Mouse (Mus musculus) adrenal gland, adult 8-10 months (tissue): ENCODE measurements around the gene Smg9. TPM values are rescaled to one million over a fixed set of nuclear protein-coding genes. Genes with fewer than 3 reads are reported as not detected.

ENCODE experiments used
- DNase-seq: peaks from one replicate; pipeline ENCODE4 v3.0.0; 2022
- total RNA-seq, 4 experiments: library from RNA; stranded (reverse); gene quantifications; 2 replicates each; pipeline ENCODE4 v1.2.4; 2022

The Smg9 gene
- total RNA-seq, 4 experiments from 2014 or later: 20.2 to 39.0 (median 25.9) TPM

GRCm38 (mm10) chr7:24446697-24447340 lies 47.4 kb downstream of the Smg9 start:
- no peak for DNase-seq

GRCm38 (mm10) chr7:24448782-24449517 lies 49.5 kb downstream of the Smg9 start:
- peak; percentile 53 for DNase-seq

DNA sequence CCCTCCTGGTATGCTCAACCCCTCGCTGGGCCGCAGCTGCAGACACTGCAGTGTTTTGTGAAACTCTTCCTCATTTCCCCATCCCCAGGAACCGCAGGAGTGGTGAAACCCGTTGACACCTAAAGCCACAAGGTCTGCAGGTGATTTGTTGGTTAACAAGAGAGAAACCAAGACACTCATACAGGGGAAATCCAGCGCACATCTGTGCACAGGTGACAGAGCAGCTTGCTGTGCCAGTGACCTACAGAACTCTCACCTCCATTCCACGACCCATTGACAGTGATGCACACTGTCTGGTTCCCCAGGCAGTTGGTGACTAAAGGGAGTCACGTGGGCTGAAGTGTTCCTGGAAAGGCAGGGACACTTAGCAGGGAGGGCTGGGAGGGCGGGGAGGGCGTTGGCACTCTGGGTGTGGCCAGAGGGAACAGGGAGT lies 51.2 kb downstream of the Smg9 start:
- DNase-seq: no peak

DNA sequence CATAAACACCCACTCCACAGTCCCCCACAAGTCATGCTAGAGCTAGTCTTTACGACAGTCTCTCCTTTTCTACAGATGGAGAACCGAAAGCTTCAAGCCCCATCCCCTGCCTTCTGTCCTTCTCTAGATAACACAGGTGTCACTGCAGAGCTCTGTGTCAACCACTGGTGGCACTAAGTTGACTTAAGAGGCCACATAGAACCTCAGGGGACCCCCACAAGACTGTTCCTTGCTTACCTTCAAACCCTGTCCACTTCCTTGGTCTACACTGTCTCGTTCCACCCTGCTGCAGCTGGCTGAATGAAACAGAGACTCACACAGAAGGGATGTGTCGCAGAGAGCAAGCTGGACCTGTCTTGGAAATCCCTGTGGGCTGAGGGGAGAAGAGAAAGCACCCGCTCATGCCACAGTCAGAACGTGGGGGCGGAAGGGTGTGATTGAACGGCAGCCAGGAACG lies 52.5 kb downstream of the Smg9 start, which contains the start of gene Irgc1:
Gene Irgc1, minus strand, starts transcription at position 443 of the 457 bp plus-strand sequence.
- no peak for DNase-seq

DNA sequence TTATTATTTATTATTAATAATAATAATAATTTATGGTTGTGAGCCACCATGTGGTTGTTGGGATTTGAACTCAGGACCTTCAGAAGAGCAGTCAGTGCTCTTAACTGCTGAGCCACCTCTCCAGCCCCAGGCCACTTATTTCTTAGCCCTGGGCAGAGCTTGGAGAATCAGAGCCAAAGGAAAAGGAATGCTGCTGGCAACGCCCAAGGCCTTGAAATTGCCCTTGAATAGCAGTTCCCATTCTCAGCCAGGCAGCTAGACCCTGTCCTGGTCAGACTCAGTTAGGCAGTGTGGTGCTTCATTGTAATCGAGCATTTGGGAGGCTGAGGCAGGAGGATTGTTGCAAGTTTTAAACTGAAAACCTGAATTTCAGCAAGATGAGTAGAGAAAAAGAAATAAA lies 54.8 kb downstream of the Smg9 start:
- DNase-seq: no peak

- peak; percentile 21 for DNase-seq
Observed at GRCm38 (mm10) chr7:24455726-24456125, 56.3 kb downstream of the Smg9 start.

- DNase-seq: no peak
Observed at GRCm38 (mm10) chr7:24457726-24458370, 58.4 kb downstream of the Smg9 start.

DNA sequence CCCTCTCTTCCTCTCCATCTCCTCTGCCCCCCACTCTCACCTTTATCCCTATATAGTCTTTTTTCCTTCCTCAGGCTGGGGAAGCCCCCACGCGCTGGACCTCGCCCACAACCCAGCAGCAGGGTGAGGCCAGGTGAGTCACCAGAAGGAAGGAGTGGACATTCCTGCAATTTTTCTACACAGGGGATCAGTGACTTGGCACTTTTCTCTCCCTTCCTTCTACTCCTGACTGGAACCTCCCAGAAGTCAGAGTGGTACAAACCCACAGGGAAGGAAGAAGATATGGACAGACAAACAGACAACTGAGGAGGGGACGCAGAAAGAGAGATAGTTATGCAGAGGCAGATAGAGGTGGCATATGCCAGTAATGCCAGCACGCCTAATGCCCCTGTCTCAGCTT lies 60.0 kb downstream of the Smg9 start:
- no peak for DNase-seq

GRCm38 (mm10) chr7:24459843-24460242 lies 60.4 kb downstream of the Smg9 start:
- no peak for DNase-seq

- peak; percentile 75 for DNase-seq
Observed at GRCm38 (mm10) chr7:24461376-24462051, 62.1 kb downstream of the Smg9 start.

DNA sequence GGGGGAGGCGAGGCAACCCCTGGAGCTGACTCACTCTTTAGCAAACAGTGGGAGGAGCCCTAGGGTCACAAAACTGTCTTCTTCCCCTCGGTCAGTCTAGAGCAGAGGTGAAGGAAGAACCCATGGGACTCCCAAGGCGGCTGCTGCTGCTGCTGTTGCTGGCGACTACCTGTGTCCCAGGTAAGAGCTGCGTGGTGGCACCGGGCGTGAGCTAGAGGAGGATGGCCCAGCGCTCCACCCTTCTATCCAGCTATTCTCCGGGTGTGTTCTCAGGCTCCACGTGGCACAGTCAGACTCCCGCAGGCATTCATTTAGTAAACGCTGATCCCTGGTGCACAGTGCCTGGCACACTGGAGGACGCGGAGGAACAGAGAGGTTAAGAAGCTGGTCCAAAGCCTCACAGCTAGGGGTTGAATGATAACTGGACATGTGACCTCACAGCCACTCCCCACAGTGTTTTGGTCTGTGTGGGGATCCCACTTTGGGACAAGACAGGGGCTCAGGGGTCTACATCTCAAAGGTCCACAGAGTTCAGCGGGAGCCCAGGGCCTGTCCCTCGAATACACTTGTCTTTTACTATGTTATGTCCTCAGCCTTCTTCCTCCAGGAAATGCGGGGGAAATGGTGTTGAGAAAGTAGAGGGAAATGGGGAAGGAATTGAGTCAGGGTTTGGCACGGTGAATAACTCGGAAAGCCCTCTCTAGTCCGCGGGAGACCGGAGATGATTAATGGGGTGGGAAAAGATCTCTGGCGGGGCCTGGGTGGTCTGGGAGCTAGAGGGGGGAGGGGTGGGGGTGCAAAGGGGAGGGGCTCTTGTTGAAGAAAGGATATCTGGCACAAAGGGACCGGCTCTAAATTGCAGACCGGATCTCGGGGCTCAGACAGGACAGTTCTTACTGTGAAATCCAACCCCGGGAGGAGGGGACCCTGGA lies 63.2 kb downstream of the Smg9 start, which contains the start of gene Plaur:
Gene Plaur, plus strand, starts transcription at position 97 of the 932 bp plus-strand sequence.
- DNase-seq: peak; percentile 34

- no peak for DNase-seq
Observed at GRCm38 (mm10) chr7:24466835-24467234, 67.4 kb downstream of the Smg9 start.

GRCm38 (mm10) chr7:24467886-24468285 lies 68.5 kb downstream of the Smg9 start:
- DNase-seq: no peak

- DNase-seq: no peak
Observed at GRCm38 (mm10) chr7:24469126-24469525, 69.7 kb downstream of the Smg9 start.

DNA sequence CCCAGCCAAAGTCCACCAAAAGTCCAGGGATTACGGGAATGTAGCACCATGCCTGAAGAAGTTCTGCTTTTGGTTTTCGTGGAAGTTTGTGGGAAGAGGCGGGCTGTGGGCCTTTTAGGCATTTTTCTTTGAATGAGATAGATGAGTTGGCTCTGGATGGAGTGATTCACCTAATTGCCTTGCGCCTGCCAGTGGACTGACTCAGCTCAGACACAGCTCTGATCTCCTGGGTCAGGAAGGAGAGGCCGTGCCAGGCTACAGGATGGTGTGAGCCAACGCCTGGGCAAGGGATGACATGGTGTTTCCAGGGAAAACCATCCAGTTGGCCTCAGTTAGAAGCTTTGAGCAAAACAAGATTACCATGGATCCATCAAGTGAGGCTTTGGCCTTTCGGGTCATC lies 70.9 kb downstream of the Smg9 start:
- DNase-seq: peak; percentile 85

Other genes with a start within 250 kb of the Smg9 start
- under 1 TPM; 0.28 to 0.56 (median 0.44) TPM for gene Zfp114, start 224.6 kb upstream of the Smg9 start, total RNA-seq
- 10 to 100 TPM in 3 of 4 experiments, 1 to 10 TPM in 1; 8.4 to 13.1 (median 12.2) TPM for gene Zfp111, start 188.2 kb upstream of the Smg9 start, total RNA-seq
- gene Zfp109, start 162.1 kb upstream of the Smg9 start, total RNA-seq: 1 to 10 TPM; 4.0 to 4.8 (median 4.3) TPM
- 1 to 10 TPM; 2.9 to 5.6 (median 4.1) TPM for gene Zfp108, start 144.8 kb upstream of the Smg9 start, total RNA-seq
- 1 to 10 TPM; 4.4 to 9.0 (median 5.8) TPM for gene Zfp93, start 129.2 kb upstream of the Smg9 start, total RNA-seq
- 10 to 100 TPM in 3 of 4 experiments, 1 to 10 TPM in 1; 7.9 to 19.1 (median 13.4) TPM for gene Zfp61, start 98.4 kb upstream of the Smg9 start, total RNA-seq
- 10 to 100 TPM in 1 of 4 experiments, 1 to 10 TPM in 3; 4.8 to 10.1 (median 7.0) TPM for gene Zfp94, start 83.0 kb upstream of the Smg9 start, total RNA-seq
- gene Tescl, start 65.7 kb upstream of the Smg9 start, total RNA-seq: under 1 TPM in 1 of 4 experiments, not detected in 3; 0.70 TPM
- not detected for gene Lypd5, start 50.4 kb upstream of the Smg9 start, total RNA-seq
- 1 to 10 TPM in 2 of 4 experiments, under 1 TPM in 2; 0.70 to 2.0 (median 1.2) TPM for gene Kcnn4, start 29.4 kb upstream of the Smg9 start, total RNA-seq
- not detected for gene Irgc1, start 52.7 kb downstream of the Smg9 start, total RNA-seq
- gene Plaur, start 62.9 kb downstream of the Smg9 start, total RNA-seq: 10 to 100 TPM in 3 of 4 experiments, 1 to 10 TPM in 1; 9.6 to 19.2 (median 10.2) TPM
- gene Cadm4, start 82.4 kb downstream of the Smg9 start, total RNA-seq: 1 to 10 TPM; 3.1 to 4.7 (median 4.1) TPM
- 1 to 10 TPM; 4.9 to 7.3 (median 5.6) TPM for gene Zfp428, start 107.4 kb downstream of the Smg9 start, total RNA-seq
- not detected for gene AC161166.1, start 112.8 kb downstream of the Smg9 start, total RNA-seq
- 10 to 100 TPM; 26.7 to 30.9 (median 27.8) TPM for gene Irgq, start 131.1 kb downstream of the Smg9 start, total RNA-seq
- gene Pinlyp, start 146.5 kb downstream of the Smg9 start, total RNA-seq: not detected
- gene Xrcc1, start 146.7 kb downstream of the Smg9 start, total RNA-seq: 10 to 100 TPM; 39.2 to 55.5 (median 46.6) TPM
- 10 to 100 TPM; 32.4 to 44.0 (median 39.1) TPM for gene Ethe1, start 187.9 kb downstream of the Smg9 start, total RNA-seq
- gene Zfp575, start 188.0 kb downstream of the Smg9 start, total RNA-seq: under 1 TPM; 0.20 to 0.59 (median 0.38) TPM
- gene Phldb3, start 211.1 kb downstream of the Smg9 start, total RNA-seq: 10 to 100 TPM in 2 of 4 experiments, 1 to 10 TPM in 2; 6.2 to 12.9 (median 9.9) TPM
- under 1 TPM in 3 of 4 experiments, not detected in 1; 0.34 to 0.96 (median 0.66) TPM for gene Lypd3, start 236.9 kb downstream of the Smg9 start, total RNA-seq